Comparison of ENCODE assay signal across 9 mouse cellular contexts in the genomic region with DNA sequence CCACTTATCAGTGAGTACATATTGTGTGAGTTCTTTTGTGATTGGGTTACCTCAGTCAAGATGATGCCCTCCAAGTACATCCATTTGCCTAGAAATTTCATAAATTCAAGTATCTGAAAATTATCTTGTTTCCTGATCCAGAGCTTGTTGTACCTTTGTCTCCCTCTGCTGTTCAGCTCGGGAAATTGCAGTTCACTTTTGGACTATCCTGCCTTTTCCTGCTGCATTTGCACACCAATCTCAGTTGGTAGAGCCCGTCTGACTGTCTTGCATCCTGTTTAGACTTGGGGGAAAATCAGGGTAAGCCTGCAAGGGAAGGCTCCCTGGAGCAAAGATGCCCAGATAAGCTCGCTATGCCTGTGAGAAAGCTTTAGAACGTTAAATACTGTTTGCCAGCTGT. TPM values are rescaled to one million over a fixed set of nuclear protein-coding genes. Genes with fewer than 3 reads are reported as not detected.
DNase-seq lines count a peak whose midpoint lies in the region; ATAC-seq and TF ChIP-seq lines count a peak whose summit lies in the region.
"Not testable (repeated sequence)": the region's sequence is repeated elsewhere in the genome, so short reads cannot be mapped to it uniquely, and the experiment has no call there.
"Had no signal": no experiment of that assay in that cellular context is flagged by ENCODE, and none has a peak within 500 bp of the region (broad histone marks: within the 10 kb centered on the region; RNA-seq: fewer than 3 reads in every experiment).

No protein-coding gene starts in this region.

- not testable (repeated sequence) for H3K36me3 ChIP-seq in hindbrain, embryonic 10.5 days; lung, embryonic 14.5 days (ENCODE audit: insufficient read depth)

- TF ChIP-seq CTCF in Patski (IDR thresholded peaks at IDR 0.05) = peak; percentile 61
- peak; percentile 71 for TF ChIP-seq CTCF in lung, embryonic 14.5 days (IDR thresholded peaks at IDR 0.05; ENCODE audit: low read depth)

- ATAC-seq in Patski; lung, embryonic 14.5 days (ENCODE audit: insufficient read depth): not testable (repeated sequence)
- peak; percentile 70 for ATAC-seq in frontal cortex, adult (ENCODE audit: low TSS enrichment)

- H3K9me3 ChIP-seq in hindbrain, embryonic 10.5 days; lung, embryonic 14.5 days (ENCODE audit: low read depth, low read length): not testable (repeated sequence)

- 18% methylated on average over 4 of the region's 4 CpGs for WGBS in hindbrain, embryonic 10.5 days
- WGBS in lung, embryonic 14.5 days = 6% methylated on average over 4 of the region's 4 CpGs

- H3K4me3 ChIP-seq in hindbrain, embryonic 10.5 days; lung, embryonic 14.5 days (ENCODE audit: low read depth, low read length): not testable (repeated sequence)

- not testable (repeated sequence) for H3K27ac ChIP-seq in hindbrain, embryonic 10.5 days; lung, embryonic 14.5 days (ENCODE audit: low read depth)

- H3K27me3 ChIP-seq in Patski = peaks cover 15% of the 10 kb centered on the region
- H3K27me3 ChIP-seq in hindbrain, embryonic 10.5 days (ENCODE audit: insufficient read depth, poor library complexity, severe bottlenecking); lung, embryonic 14.5 days (ENCODE audit: insufficient read depth, low read length): not testable (repeated sequence)

- H3K4me1 ChIP-seq in hindbrain, embryonic 10.5 days (replicated peaks); lung, embryonic 14.5 days (ENCODE audit: insufficient read depth): not testable (repeated sequence)

- H3K9ac ChIP-seq in lung, embryonic 14.5 days = not testable (repeated sequence)

- CTCF ChIA-PET in Patski (lab: Charles Lee) = interaction anchor here (0.8 to 1.2 kb wide), 2 partner anchors 10 to 354 kb away, joined by 4 to 6 read pairs; no protein-coding TSS in a partner anchor

- POLR2A ChIA-PET in Patski (lab: Charles Lee) = not testable (repeated sequence)

- H3K4me2 ChIP-seq in lung, embryonic 14.5 days = not testable (repeated sequence)

- DNase-seq in Patski (ENCODE audit: low read depth, low spot score) = not testable (repeated sequence)
- DNase-seq in cerebellum, adult 8-10 months = peak; percentile 41
- DNase-seq in hindbrain, embryonic 10.5 days (ENCODE audit: low spot score) = peak; percentile 25
- peak; percentile 43 for DNase-seq in layer of hippocampus, adult 9-10 months (ENCODE audit: low spot score)
- DNase-seq in lung, embryonic 14.5 days = peak; percentile 81
- peak; percentile 72 for DNase-seq in retina, postnatal 1 day
- DNase-seq in urinary bladder, postnatal 14 days (ENCODE audit: low spot score) = peak; percentile 26

- in situ Hi-C loops in Patski (cut with MboI; ENCODE audit: low pct_unique_long_range_greater_than_20kb) = not testable (repeated sequence)

RNA-seq across cellular contexts. Expression of gene Vmn2r90, which starts 45.8 kb away (rescaled TPM):
- polyA plus RNA-seq in Patski (2021) = not detected
- polyA plus RNA-seq in hindbrain, embryonic 10.5 days (2016; fragmentation: Nextera tagmentation; extraction: Ambion mirVana) = not detected in 2 replicates
- not detected in 2 replicates for polyA plus RNA-seq in lung, embryonic 14.5 days (2014; fragmentation: Nextera tagmentation; extraction: Ambion mirVana)
- polyA plus RNA-seq: limb, embryonic 15.5 days had no signal
